Mouse (Mus musculus): Measurements from ENCODE around the gene Optn. TPM values are rescaled to one million over a fixed set of nuclear protein-coding genes. Genes with fewer than 3 reads are reported as not detected.

Gene Optn
- polyA plus RNA-seq, 1 experiment from 2014 or later, result 15.7 TPM

DNA sequence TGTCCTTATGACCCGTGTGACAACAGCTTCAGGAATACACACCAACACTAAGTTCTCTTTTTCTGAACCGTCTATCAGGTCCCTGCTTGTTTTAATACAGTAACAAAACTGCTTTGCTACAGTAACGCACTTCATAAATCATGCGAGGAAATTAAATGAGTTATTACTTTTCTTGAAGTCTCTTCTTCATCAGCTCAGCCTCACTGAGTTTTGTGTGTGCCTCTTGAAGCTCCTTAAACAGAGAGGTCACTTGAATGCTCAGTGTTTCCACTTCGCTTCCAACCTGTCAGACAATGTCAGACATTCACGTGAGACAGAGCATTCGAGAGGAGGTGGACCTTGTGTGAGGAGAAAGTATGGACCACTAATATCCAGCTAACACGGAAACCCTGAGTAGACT lies 29.1 kb downstream of the Optn start:
- no peaks in the 10 kb centered on the region for H3K9me3 ChIP-seq (ENCODE audit: low read length)

DNA sequence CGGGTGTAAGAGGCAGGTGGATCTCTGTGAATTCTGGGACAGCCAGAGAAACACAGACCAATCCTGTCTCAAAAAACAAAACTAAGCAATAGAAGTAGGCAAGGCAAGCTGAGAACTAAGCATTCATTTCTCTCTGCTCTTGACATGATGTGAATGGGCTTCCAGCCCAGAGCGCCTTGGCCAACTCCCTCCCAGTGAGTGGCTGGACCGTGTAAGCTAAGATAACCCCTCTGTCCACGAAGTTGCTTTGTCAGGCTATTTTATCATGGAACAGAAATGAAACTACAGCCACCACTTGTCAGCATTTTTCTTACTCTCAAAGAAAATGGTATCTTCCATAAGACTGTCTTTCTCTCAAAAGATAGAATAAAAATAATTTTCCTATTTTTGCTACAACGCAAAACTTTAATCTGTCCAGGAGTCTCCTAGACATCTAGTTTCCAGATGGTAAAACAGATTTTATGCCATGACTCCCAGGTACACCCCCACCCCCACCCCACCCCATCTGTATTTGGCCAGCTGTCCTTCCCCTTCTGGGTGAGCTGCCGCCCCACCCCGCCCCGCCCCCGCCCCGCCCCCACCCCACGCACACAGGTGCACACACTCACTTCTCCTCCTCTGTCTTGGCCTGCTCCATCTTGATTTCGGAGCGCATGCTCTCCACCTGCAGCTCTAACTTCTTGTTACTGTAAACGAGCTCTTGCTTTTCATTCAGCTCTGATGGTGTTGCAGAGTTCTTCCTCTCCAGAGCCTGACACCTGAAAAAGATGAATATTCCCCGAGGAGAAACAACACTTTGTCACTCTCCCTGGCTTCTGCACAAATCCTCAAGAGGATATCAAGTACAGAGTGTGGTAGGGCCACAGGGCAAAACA lies 30.1 kb downstream of the Optn start:
- no peak for ATAC-seq (ENCODE audit: low FRiP score, low TSS enrichment)
- Histone ChIP-seq H3K4me3 (ENCODE audit: low read length) (no peak overlapping the region), H3K27me3 (ENCODE audit: insufficient read depth, low read length) (no peaks in the 10 kb centered on the region), H3K36me3 (ENCODE audit: insufficient read depth, low read length) (no peaks in the 10 kb centered on the region), H3K4me2 (replicated peaks; ENCODE audit: low read depth, low read length) (no peak overlapping the region), H3K4me1 (ENCODE audit: insufficient read depth, low read length) (no peaks in the 10 kb centered on the region), H3K27ac (ENCODE audit: low read length) (no peak overlapping the region), H3K9me3 (ENCODE audit: low read length) (no peaks in the 10 kb centered on the region), H3K9ac (replicated peaks; ENCODE audit: low read length) (no peak overlapping the region)
- WGBS, result 62% methylated on average over 15 of the region's 15 CpGs

More for the DNA sequence above, 29.1 kb downstream of the Optn start:
- H3K4me2 ChIP-seq (replicated peaks; ENCODE audit: low read depth, low read length), result no peak overlapping the region
- H3K9ac ChIP-seq (replicated peaks; ENCODE audit: low read length), result no peak overlapping the region
- 76% methylated on average over 8 of the region's 8 CpGs for WGBS
- no peak overlapping the region for H3K27ac ChIP-seq (ENCODE audit: low read length)
- no peak overlapping the region for H3K4me3 ChIP-seq (ENCODE audit: low read length)
- H3K36me3 ChIP-seq (ENCODE audit: insufficient read depth, low read length), result no peaks in the 10 kb centered on the region
- no peaks in the 10 kb centered on the region for H3K27me3 ChIP-seq (ENCODE audit: insufficient read depth, low read length)
- ATAC-seq (ENCODE audit: low FRiP score, low TSS enrichment), result no peak
- H3K4me1 ChIP-seq (ENCODE audit: insufficient read depth, low read length), result no peaks in the 10 kb centered on the region

DNA sequence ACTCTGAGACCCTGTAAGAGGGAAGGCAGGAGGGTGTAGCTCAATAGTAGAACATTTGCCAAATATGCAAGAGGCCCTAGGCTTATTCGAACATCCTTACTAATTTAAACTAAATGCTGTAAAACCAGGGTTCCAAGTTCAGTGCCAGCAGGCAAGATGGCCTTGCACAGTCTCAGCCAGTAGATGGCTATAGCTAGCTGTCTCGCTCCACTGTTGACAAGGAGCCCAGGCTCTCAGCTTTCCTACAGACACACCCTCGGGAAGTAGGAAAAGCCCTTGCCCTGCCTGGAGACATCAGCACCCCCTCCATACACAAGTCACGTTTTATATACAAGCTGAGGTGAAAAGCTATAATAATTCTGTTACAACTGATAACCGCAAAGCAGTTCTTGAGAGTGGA lies 31.2 kb downstream of the Optn start:
- H3K9me3 ChIP-seq (ENCODE audit: low read length), result no peaks in the 10 kb centered on the region
- H3K4me1 ChIP-seq (ENCODE audit: insufficient read depth, low read length), result no peaks in the 10 kb centered on the region
- H3K36me3 ChIP-seq (ENCODE audit: insufficient read depth, low read length), result no peaks in the 10 kb centered on the region
- WGBS, result 70% methylated on average over 5 of the region's 5 CpGs
- no peak overlapping the region for H3K9ac ChIP-seq (replicated peaks; ENCODE audit: low read length)
- no peak for ATAC-seq (ENCODE audit: low FRiP score, low TSS enrichment)
- no peak overlapping the region for H3K27ac ChIP-seq (ENCODE audit: low read length)
- no peak overlapping the region for H3K4me2 ChIP-seq (replicated peaks; ENCODE audit: low read depth, low read length)
- H3K27me3 ChIP-seq (ENCODE audit: insufficient read depth, low read length), result no peaks in the 10 kb centered on the region
- H3K4me3 ChIP-seq (ENCODE audit: low read length), result no peak overlapping the region

DNA sequence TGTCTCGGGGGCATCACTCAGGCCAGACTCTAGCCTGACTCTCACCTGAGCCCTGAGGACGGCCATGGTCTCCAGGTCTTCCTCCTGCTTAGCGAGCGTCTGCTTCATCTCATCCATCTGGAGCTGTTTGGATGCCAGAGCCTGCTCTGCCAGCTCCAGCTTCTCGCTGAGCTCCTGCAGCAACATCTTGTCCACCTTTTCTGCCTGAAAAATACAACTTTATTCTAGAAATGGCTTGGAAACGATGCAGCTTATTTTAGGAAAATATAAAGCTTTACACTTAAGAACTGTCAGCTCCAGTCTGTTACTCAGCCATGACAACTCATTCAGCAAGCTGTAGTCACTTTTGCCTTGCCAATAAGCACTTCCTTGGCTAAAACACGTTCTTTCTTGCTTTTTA lies 32.6 kb downstream of the Optn start:
- Histone ChIP-seq H3K4me2 (replicated peaks; ENCODE audit: low read depth, low read length) (no peak overlapping the region), H3K9ac (replicated peaks; ENCODE audit: low read length) (no peak overlapping the region), H3K4me3 (ENCODE audit: low read length) (no peak overlapping the region), H3K9me3 (ENCODE audit: low read length) (no peaks in the 10 kb centered on the region), H3K27ac (ENCODE audit: low read length) (no peak overlapping the region), H3K36me3 (ENCODE audit: insufficient read depth, low read length) (no peaks in the 10 kb centered on the region), H3K4me1 (ENCODE audit: insufficient read depth, low read length) (no peaks in the 10 kb centered on the region), H3K27me3 (ENCODE audit: insufficient read depth, low read length) (no peaks in the 10 kb centered on the region)
- 82% methylated on average over 7 of the region's 7 CpGs for WGBS
- ATAC-seq (ENCODE audit: low FRiP score, low TSS enrichment), result no peak

DNA sequence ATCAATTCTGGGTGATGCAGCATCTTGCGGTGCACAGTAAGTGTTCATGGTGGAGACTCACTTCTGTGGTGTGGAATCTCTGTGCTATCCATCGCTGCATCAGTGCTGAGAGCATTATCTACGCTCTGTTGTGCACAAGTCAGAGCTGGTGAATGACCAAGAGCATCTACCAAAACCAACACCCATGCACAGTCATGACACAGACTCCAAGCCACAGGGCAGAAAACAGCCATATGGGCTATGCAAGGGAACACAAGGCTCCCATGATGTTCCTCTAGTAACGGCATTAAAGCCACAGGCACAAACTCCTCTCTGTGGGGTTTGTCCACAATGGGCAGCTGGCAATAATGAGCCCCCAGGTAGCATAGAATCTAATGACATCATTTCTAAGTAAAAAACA lies 34.0 kb downstream of the Optn start:
- no peak for ATAC-seq (ENCODE audit: low FRiP score, low TSS enrichment)
- WGBS, result 91% methylated on average over 4 of the region's 4 CpGs

DNA sequence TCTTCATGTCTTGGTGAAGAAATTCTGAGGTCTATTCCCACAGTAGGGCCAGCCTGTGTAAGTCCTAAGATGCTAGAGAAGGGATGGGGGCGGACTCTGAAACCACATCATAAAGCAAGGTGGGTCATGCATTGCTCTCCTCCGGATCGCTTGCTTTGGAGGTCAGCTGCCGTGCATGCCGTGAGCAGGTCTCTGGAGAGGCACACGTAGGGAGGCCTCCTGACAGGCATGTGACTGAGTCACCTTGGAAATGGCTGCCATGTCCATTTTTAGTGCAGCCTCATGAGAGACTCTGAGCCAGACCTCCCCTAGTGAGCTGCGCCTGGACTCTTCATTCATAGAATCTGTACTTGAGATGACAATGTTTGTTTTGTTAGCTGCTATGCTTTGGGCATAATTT lies 35.8 kb downstream of the Optn start:
- 74% methylated on average over 7 of the region's 7 CpGs for WGBS
- Histone ChIP-seq H3K27ac (ENCODE audit: low read length) (no peak overlapping the region), H3K4me2 (replicated peaks; ENCODE audit: low read depth, low read length) (no peak overlapping the region), H3K4me1 (ENCODE audit: insufficient read depth, low read length) (no peaks in the 10 kb centered on the region), H3K9ac (replicated peaks; ENCODE audit: low read length) (no peak overlapping the region), H3K4me3 (ENCODE audit: low read length) (no peak overlapping the region), H3K9me3 (ENCODE audit: low read length) (no peaks in the 10 kb centered on the region), H3K27me3 (ENCODE audit: insufficient read depth, low read length) (no peaks in the 10 kb centered on the region), H3K36me3 (ENCODE audit: insufficient read depth, low read length) (no peaks in the 10 kb centered on the region)
- ATAC-seq (ENCODE audit: low FRiP score, low TSS enrichment), result no peak

More for the DNA sequence above, 34.0 kb downstream of the Optn start:
- Histone ChIP-seq H3K9ac (replicated peaks; ENCODE audit: low read length) (no peak overlapping the region), H3K27ac (ENCODE audit: low read length) (no peak overlapping the region), H3K4me3 (ENCODE audit: low read length) (no peak overlapping the region), H3K36me3 (ENCODE audit: insufficient read depth, low read length) (no peaks in the 10 kb centered on the region), H3K27me3 (ENCODE audit: insufficient read depth, low read length) (no peaks in the 10 kb centered on the region), H3K4me1 (ENCODE audit: insufficient read depth, low read length) (no peaks in the 10 kb centered on the region), H3K4me2 (replicated peaks; ENCODE audit: low read depth, low read length) (no peak overlapping the region), H3K9me3 (ENCODE audit: low read length) (no peaks in the 10 kb centered on the region)

DNA sequence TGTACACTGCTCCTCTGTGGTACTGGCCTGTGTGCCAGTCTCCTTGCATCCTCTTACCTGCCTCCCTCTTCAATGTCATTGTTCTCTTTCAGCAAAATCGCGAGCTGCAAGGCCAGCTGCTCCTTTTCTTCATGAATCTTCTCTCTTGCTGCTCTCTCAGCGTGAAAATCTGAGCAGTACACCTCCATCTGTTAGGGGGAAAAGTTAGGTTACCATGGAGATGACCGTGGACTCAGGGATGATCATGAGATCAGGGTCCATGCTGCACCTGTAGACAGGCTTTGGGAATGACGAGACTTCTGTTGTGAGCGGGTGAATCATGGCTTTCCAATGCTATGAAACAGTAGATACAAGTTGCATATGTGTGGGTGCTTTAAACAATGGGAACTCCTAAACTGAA lies 36.8 kb downstream of the Optn start:
- no peaks in the 10 kb centered on the region for H3K27me3 ChIP-seq (ENCODE audit: insufficient read depth, low read length)
- WGBS, result 73% methylated on average over 6 of the region's 6 CpGs
- H3K9ac ChIP-seq (replicated peaks; ENCODE audit: low read length), result no peak overlapping the region
- H3K4me2 ChIP-seq (replicated peaks; ENCODE audit: low read depth, low read length), result no peak overlapping the region
- no peak overlapping the region for H3K4me3 ChIP-seq (ENCODE audit: low read length)
- no peaks in the 10 kb centered on the region for H3K4me1 ChIP-seq (ENCODE audit: insufficient read depth, low read length)
- ATAC-seq (ENCODE audit: low FRiP score, low TSS enrichment), result no peak
- H3K36me3 ChIP-seq (ENCODE audit: insufficient read depth, low read length), result no peaks in the 10 kb centered on the region
- H3K9me3 ChIP-seq (ENCODE audit: low read length), result no peaks in the 10 kb centered on the region
- H3K27ac ChIP-seq (ENCODE audit: low read length), result no peak overlapping the region

DNA sequence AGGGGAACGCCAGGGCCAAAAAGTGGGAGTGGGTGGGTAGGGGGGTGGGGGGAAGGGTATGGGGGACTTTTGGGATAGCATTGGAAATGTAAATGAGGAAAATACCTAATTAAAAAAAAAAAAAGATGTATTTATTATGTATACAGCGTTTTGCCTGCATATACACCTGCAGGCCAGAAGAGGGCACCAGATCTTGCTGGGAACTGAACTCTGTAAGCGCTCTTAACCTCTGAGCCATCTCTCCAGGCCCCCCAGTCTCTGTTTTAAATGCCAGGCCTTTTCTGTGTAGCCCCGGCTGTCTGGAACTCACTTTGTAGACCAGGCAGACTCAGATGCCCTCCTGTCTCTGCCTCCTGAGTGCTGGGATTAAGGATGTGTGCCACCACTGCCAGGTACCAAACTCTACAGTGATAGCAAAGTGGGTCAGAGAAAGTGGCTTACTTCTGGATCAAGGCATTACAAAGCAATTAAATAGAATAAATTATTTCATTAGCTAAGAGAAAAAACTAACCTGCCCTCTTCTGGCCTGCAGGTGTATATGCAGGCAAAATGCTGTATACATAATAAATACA lies 38.6 kb downstream of the Optn start:
- Histone ChIP-seq H3K4me3 (ENCODE audit: low read length) (no peak overlapping the region), H3K4me1 (ENCODE audit: insufficient read depth, low read length) (no peaks in the 10 kb centered on the region), H3K4me2 (replicated peaks; ENCODE audit: low read depth, low read length) (no peak overlapping the region), H3K9me3 (ENCODE audit: low read length) (no peaks in the 10 kb centered on the region), H3K36me3 (ENCODE audit: insufficient read depth, low read length) (no peaks in the 10 kb centered on the region), H3K27ac (ENCODE audit: low read length) (no peak overlapping the region), H3K9ac (replicated peaks; ENCODE audit: low read length) (no peak overlapping the region), H3K27me3 (ENCODE audit: insufficient read depth, low read length) (no peaks in the 10 kb centered on the region)
- 47% methylated on average over 3 of the region's 4 CpGs for WGBS
- ATAC-seq (ENCODE audit: low FRiP score, low TSS enrichment), result no peak

DNA sequence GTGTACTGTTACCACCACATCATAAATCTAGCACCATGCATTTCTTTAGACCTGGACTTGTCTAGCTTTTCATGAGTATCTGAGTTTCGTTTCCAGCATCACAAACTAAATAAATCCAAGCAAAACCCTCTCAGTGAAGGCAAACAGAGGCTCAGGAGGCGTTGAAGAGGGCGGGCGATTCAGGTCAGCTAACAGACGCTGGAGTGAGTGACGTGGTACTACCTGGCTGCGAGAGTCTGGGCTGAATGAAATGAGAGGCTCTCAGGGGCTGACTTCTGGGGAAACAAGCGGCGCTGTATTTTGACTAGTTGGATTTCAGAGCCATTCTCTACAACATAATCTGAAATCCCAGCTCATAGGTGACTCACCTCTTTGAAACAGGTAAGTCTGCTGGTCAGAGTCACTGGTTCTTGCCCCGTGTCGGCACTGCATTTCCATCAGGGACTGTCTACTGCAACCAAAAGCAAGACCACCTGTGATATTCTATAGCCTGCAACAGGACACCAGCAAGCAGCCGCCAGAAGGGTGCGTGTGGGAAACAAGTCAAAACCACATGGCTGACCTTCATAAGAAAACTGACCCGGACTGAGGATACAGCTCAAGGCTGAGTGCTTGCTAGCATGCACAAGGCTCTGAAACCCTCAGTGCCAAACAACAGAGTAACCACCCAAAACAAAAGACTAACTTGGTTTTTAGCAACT lies 40.0 kb downstream of the Optn start:
- Histone ChIP-seq H3K27me3 (ENCODE audit: insufficient read depth, low read length) (no peaks in the 10 kb centered on the region), H3K4me1 (ENCODE audit: insufficient read depth, low read length) (no peaks in the 10 kb centered on the region), H3K9ac (replicated peaks; ENCODE audit: low read length) (no peak overlapping the region), H3K9me3 (ENCODE audit: low read length) (no peaks in the 10 kb centered on the region), H3K4me3 (ENCODE audit: low read length) (no peak overlapping the region), H3K27ac (ENCODE audit: low read length) (no peak overlapping the region), H3K36me3 (ENCODE audit: insufficient read depth, low read length) (no peaks in the 10 kb centered on the region), H3K4me2 (replicated peaks; ENCODE audit: low read depth, low read length) (no peak overlapping the region)
- no peak for ATAC-seq (ENCODE audit: low FRiP score, low TSS enrichment)
- 72% methylated on average over 14 of the region's 14 CpGs for WGBS

DNA sequence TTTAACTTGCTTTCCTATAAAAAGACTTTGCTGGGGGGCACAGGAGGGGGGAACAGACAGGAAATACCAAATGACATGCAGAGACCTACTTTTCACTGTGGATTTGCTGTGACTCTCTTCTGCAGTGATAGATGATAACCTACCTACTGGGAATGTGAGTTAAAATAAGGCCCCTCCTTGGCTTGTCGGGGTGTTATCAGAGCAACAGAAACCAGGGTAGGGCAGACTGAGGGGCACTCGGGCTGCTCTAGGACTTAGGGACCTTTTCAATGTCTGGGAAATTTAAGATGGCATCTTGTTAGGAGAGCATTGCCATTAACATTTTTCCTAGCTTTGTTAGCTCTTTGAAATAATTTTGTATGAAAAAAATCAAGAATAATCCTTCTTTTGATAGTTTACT lies 40.6 kb downstream of the Optn start:
- H3K9ac ChIP-seq (replicated peaks; ENCODE audit: low read length), result no peak overlapping the region
- H3K4me3 ChIP-seq (ENCODE audit: low read length), result no peak overlapping the region
- no peak overlapping the region for H3K4me2 ChIP-seq (replicated peaks; ENCODE audit: low read depth, low read length)
- H3K9me3 ChIP-seq (ENCODE audit: low read length), result no peaks in the 10 kb centered on the region
- H3K36me3 ChIP-seq (ENCODE audit: insufficient read depth, low read length), result no peaks in the 10 kb centered on the region
- no peaks in the 10 kb centered on the region for H3K4me1 ChIP-seq (ENCODE audit: insufficient read depth, low read length)
- WGBS, result 77% methylated on average over 2 of the region's 2 CpGs
- no peaks in the 10 kb centered on the region for H3K27me3 ChIP-seq (ENCODE audit: insufficient read depth, low read length)
- no peak overlapping the region for H3K27ac ChIP-seq (ENCODE audit: low read length)
- ATAC-seq (ENCODE audit: low FRiP score, low TSS enrichment), result no peak

Data from kidney, embryonic 16.5 days (tissue).